Comparison of ENCODE assay signal across 15 mouse cellular contexts in the genomic region with DNA sequence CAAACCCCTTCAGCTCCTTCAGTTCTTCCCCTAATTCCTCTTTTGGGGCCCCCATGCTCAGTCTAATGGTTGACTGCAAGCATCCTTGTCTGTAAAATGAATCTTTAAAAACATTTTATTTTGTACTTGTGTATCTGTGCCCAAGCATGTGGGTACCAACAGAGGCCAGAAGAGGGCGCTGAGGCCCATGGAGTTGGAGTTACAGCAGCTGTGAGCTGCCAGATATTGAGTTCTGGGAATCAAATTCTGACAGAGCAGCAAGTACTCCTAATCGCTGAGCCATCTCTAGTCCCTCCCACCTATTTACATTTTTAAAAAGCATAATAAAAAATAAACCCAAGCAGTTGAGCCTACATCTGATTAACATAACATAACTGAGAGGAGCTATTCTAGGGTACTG. TPM values are rescaled to one million over a fixed set of nuclear protein-coding genes. Genes with fewer than 3 reads are reported as not detected.
A peak's percentile ranks its signal among the peaks of the same experiment; 100 is the strongest.
DNase-seq lines count a peak whose midpoint lies in the region; ATAC-seq and TF ChIP-seq lines count a peak whose summit lies in the region.
"Had no signal": no experiment of that assay in that cellular context is flagged by ENCODE, and none has a peak within 500 bp of the region (broad histone marks: within the 10 kb centered on the region; RNA-seq: fewer than 3 reads in every experiment).

No protein-coding gene starts in this region.

- 68% methylated on average over 2 of the region's 2 CpGs for WGBS in kidney, postnatal 0 days
- 73% methylated on average over 2 of the region's 2 CpGs for WGBS in kidney, embryonic 14.5 days
- WGBS in liver, adult 2 months, result 58% methylated on average over 2 of the region's 2 CpGs
- 70% methylated on average over 2 of the region's 2 CpGs for WGBS in forebrain, embryonic 11.5 days

- peaks cover 15% of the 10 kb centered on the region; the same call in 1 of the 2 replicates for H3K4me1 ChIP-seq in kidney, postnatal 0 days (replicated peaks; ENCODE audit: insufficient read depth, low read length)
- peaks cover 19% of the 10 kb centered on the region for H3K4me1 ChIP-seq in kidney, embryonic 14.5 days (ENCODE audit: control insufficient read depth, insufficient read depth, low read length)
- 0 out of 2 replicates have a peak, but pooled peaks cover 4% of the 10 kb centered on the region for H3K4me1 ChIP-seq in liver, adult 2 months (ENCODE audit: control insufficient read depth, insufficient read depth, low read length)
- 0 out of 2 replicates have a peak, but pooled peaks cover 2% of the 10 kb centered on the region for H3K4me1 ChIP-seq in forebrain, embryonic 11.5 days (replicated peaks; ENCODE audit: control insufficient read depth, insufficient read depth, low read length)

- no peak for ATAC-seq in CD4-positive, CD25-positive, alpha-beta regulatory T cell, adult 4 months
- no peak for ATAC-seq in kidney, postnatal 0 days (replicated peaks; ENCODE audit: low FRiP score, low read depth)
- no peak for ATAC-seq in kidney, embryonic 14.5 days (ENCODE audit: low FRiP score, low TSS enrichment)
- no peak for ATAC-seq in forebrain, embryonic 11.5 days (replicated peaks; ENCODE audit: low FRiP score)
- ATAC-seq: activated CD4-positive, CD25-positive, alpha-beta regulatory T cell, adult 4 months; hindbrain, embryonic 16.5 days had no signal

- H3K9me3 ChIP-seq in kidney, postnatal 0 days (replicated peaks; ENCODE audit: low read length), result no peaks in the 10 kb centered on the region
- H3K9me3 ChIP-seq in kidney, embryonic 14.5 days (ENCODE audit: control insufficient read depth, low read length), result no peaks in the 10 kb centered on the region
- H3K9me3 ChIP-seq in forebrain, embryonic 11.5 days (ENCODE audit: control insufficient read depth, low read length), result no peaks in the 10 kb centered on the region
- H3K9me3 ChIP-seq: limb, embryonic 13.5 days; neural tube, embryonic 13.5 days had no signal

- TF ChIP-seq POLR2A in liver, adult 2 months (IDR thresholded peaks at IDR 0.05; ENCODE audit: extremely low read depth, insufficient read depth, low read length), result no peak

- no peaks in the 10 kb centered on the region for H3K79me2 ChIP-seq in liver, adult 2 months (ENCODE audit: control insufficient read depth, insufficient read depth, low read length)

- no peak overlapping the region for H3K4me3 ChIP-seq in kidney, postnatal 0 days (replicated peaks; ENCODE audit: low read depth, low read length)
- no peak overlapping the region for H3K4me3 ChIP-seq in kidney, embryonic 14.5 days (ENCODE audit: low read length)
- H3K4me3 ChIP-seq in liver, adult 2 months (ENCODE audit: insufficient read depth, low read depth, low read length), result no peak overlapping the region
- H3K4me3 ChIP-seq in forebrain, embryonic 11.5 days (ENCODE audit: low read depth, low read length), result no peak overlapping the region
- H3K4me3 ChIP-seq: limb, embryonic 13.5 days; neural tube, embryonic 13.5 days had no signal

- peak; percentile 42 for DNase-seq in CD4-positive, CD25-positive, alpha-beta regulatory T cell, adult 2 months (ENCODE audit: low read depth, low spot score)
- no peak for DNase-seq in kidney, postnatal 0 days (ENCODE audit: low spot score)
- DNase-seq in ES-CJ7 (ENCODE audit: low read depth, low spot score), result peak; percentile 30
- DNase-seq in liver, adult 2 months (ENCODE audit: extremely low read depth, low read depth, low spot score), result no peak
- DNase-seq in ovary, adult 18-20 months (ENCODE audit: low spot score), result no peak
- no peak for DNase-seq in forebrain, embryonic 11.5 days (ENCODE audit: low spot score)
- DNase-seq: cerebellum, adult 8-10 months; right cerebral cortex, postnatal 4 days; thymus, adult 2 months had no signal

- H3K27ac ChIP-seq in kidney, postnatal 0 days, result no peak overlapping the region
- H3K27ac ChIP-seq in kidney, embryonic 14.5 days (ENCODE audit: low read depth, low read length), result no peak overlapping the region
- no peak overlapping the region for H3K27ac ChIP-seq in liver, adult 2 months (replicated peaks; ENCODE audit: insufficient read depth, low read depth, low read length)
- H3K27ac ChIP-seq in forebrain, embryonic 11.5 days (ENCODE audit: low read depth, low read length), result no peak overlapping the region
- H3K27ac ChIP-seq: limb, embryonic 13.5 days; neural tube, embryonic 13.5 days had no signal

- no peaks in the 10 kb centered on the region for H3K27me3 ChIP-seq in kidney, postnatal 0 days (ENCODE audit: insufficient read depth, low read length)
- no peaks in the 10 kb centered on the region for H3K27me3 ChIP-seq in kidney, embryonic 14.5 days (ENCODE audit: control insufficient read depth, insufficient read depth, low read length)
- no peaks in the 10 kb centered on the region for H3K27me3 ChIP-seq in liver, adult 2 months (ENCODE audit: control insufficient read depth, insufficient read depth, low read length)
- no peaks in the 10 kb centered on the region for H3K27me3 ChIP-seq in forebrain, embryonic 11.5 days (ENCODE audit: control insufficient read depth, insufficient read depth, low read length)
- H3K27me3 ChIP-seq: limb, embryonic 13.5 days; neural tube, embryonic 13.5 days had no signal

- H3K4me2 ChIP-seq in kidney, postnatal 0 days (ENCODE audit: low read length), result no peak overlapping the region
- no peak overlapping the region for H3K4me2 ChIP-seq in kidney, embryonic 14.5 days (replicated peaks; ENCODE audit: low read depth, low read length)
- no peak overlapping the region for H3K4me2 ChIP-seq in forebrain, embryonic 11.5 days (ENCODE audit: low read depth, low read length, severe bottlenecking)
- H3K4me2 ChIP-seq: limb, embryonic 13.5 days; neural tube, embryonic 13.5 days had no signal

- H3K9ac ChIP-seq in kidney, postnatal 0 days (ENCODE audit: low read depth, low read length), result no peak overlapping the region
- H3K9ac ChIP-seq in kidney, embryonic 14.5 days (ENCODE audit: low read depth, low read length), result no peak overlapping the region
- H3K9ac ChIP-seq in liver, adult 2 months (ENCODE audit: low read depth, low read length), result no peak overlapping the region
- H3K9ac ChIP-seq in forebrain, embryonic 11.5 days (ENCODE audit: low read length), result no peak overlapping the region
- H3K9ac ChIP-seq: limb, embryonic 13.5 days; neural tube, embryonic 13.5 days had no signal

- no peaks in the 10 kb centered on the region for H3K36me3 ChIP-seq in kidney, postnatal 0 days (ENCODE audit: insufficient read depth, low read length)
- no peaks in the 10 kb centered on the region for H3K36me3 ChIP-seq in kidney, embryonic 14.5 days (ENCODE audit: control insufficient read depth, insufficient read depth, low read length)
- H3K36me3 ChIP-seq in liver, adult 2 months (ENCODE audit: control insufficient read depth, insufficient read depth, low read length), result no peaks in the 10 kb centered on the region
- no peaks in the 10 kb centered on the region for H3K36me3 ChIP-seq in forebrain, embryonic 11.5 days (ENCODE audit: control insufficient read depth, insufficient read depth, low read length)
- H3K36me3 ChIP-seq: limb, embryonic 13.5 days; neural tube, embryonic 13.5 days had no signal

- peak; percentile 57 for TF ChIP-seq CTCF in kidney, postnatal 0 days (IDR thresholded peaks at IDR 0.05; ENCODE audit: low read depth)
- peak; percentile 71 for TF ChIP-seq CTCF in liver, adult 2 months (IDR thresholded peaks at IDR 0.05; ENCODE audit: low read depth, low read length)

RNA-seq across cellular contexts. Expression of a gene that starts 53.4 kb away (rescaled TPM):
- polyA plus RNA-seq in CD4-positive, CD25-positive, alpha-beta regulatory T cell, adult 4 months (2017; shearing (Covaris generic)), result 10 to 100 TPM; 19.1 to 23.9 TPM
- 14.8 and 19.0 TPM in 2 replicates for polyA plus RNA-seq in kidney, postnatal 0 days (2015; fragmentation: Nextera tagmentation; extraction: Ambion mirVana)
- 30.2 and 48.6 TPM in 2 replicates for polyA plus RNA-seq in kidney, embryonic 14.5 days (2014; fragmentation: Nextera tagmentation; extraction: Ambion mirVana)
- 0.28 and 0.47 TPM in 2 replicates for total RNA-seq in liver, adult 2 months (2014; rRNA removed)
- polyA plus RNA-seq in liver, adult 2 months (2012; rRNA removed), result 0.07 and 0.26 TPM in 2 replicates
- polyA plus RNA-seq in forebrain, embryonic 11.5 days (2014; fragmentation: Nextera tagmentation; extraction: Ambion mirVana), result 66.9 and 69.3 TPM in 2 replicates

Comparison
In these comparisons a context has a peak if more than half of its experiments do, and no peak if none do; other contexts are left out.
1. DNase-seq: peak in CD4-positive, CD25-positive, alpha-beta regulatory T cell, adult 2 months (single experiment) and ES-CJ7 (single experiment); none in kidney, postnatal 0 days (single experiment), liver, adult 2 months (single experiment), ovary, adult 18-20 months (single experiment) and forebrain, embryonic 11.5 days (single experiment).
2. RNA of a gene that starts 53.4 kb away (polyA plus RNA-seq): 66.9 to 69.3 TPM in forebrain, embryonic 11.5 days, 30.2 to 48.6 TPM in kidney, embryonic 14.5 days, 19.1 to 23.9 TPM in CD4-positive, CD25-positive, alpha-beta regulatory T cell, adult 4 months and 14.8 to 19.0 TPM in kidney, postnatal 0 days; 0.07 to 0.26 TPM in liver, adult 2 months; every median in the first group is over 10 times any median in the second.